Mouse (Mus musculus): ENCODE measurements at regions not wholly inside any gene's neighbourhood (a gene's known extent, or its start where the extent isn't known, plus 50 kb on each side); places are given as distances from the start of the nearest gene placed in this dataset.
A peak's percentile ranks its signal among the peaks of the same experiment; 100 is the strongest.

DNA sequence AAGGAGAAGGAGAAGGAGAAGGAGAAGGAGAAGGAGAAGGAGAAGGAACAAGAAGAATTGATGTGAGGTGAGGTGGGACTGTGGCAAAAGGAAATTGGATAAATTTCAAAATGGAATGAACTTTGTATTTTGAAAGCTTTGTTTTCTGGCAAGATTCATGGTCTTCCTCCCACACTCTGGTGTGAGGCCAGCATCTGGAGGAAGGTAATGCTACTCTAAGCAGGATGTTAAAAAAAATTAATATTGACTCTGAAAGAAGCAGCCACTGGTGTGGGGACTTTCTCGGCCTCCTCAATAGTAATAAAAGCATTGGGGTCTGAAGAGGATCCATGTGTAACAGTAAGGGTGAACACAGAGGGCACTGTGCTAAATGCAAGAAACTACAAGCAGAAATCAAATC lies 59.4 kb upstream of the Cyp1b1 start:
- WGBS: 53% methylated on average over 1 of the region's 1 CpGs
- H3K36me3 ChIP-seq: no peaks in the 10 kb centered on the region
- no peak for ATAC-seq (replicated peaks; ENCODE audit: insufficient number of reproducible peaks, insufficient read depth, low FRiP score, low read depth)
- H3K9ac ChIP-seq: no peak overlapping the region
- no peaks in the 10 kb centered on the region for H3K4me1 ChIP-seq (replicated peaks)
- H3K9me3 ChIP-seq (replicated peaks): no peaks in the 10 kb centered on the region
- no peak overlapping the region for H3K27ac ChIP-seq
- H3K4me2 ChIP-seq: no peak overlapping the region
- no peak overlapping the region for H3K4me3 ChIP-seq
- H3K27me3 ChIP-seq: no peaks in the 10 kb centered on the region

DNA sequence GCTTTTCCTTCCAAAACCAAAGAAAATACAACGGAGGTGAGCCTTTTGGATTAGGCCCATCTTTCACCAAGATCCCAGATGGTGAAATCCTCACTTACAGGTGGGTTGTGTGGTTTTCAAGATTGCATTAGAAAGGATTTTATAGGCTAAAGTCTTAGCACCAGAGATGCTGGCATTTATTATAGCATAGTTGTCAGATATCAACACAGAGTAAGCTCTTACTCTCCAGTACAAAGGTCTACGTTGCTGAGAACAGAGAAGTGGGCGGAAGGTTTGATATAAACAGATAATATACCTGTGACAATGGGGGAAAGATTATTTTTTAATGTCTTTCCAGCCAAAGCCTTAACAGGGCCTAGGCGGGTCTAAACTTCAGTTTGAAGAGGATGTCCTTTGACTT lies 57.4 kb upstream of the Cyp1b1 start:
- no peak overlapping the region for H3K4me3 ChIP-seq
- 75% methylated on average over 4 of the region's 4 CpGs for WGBS
- H3K27me3 ChIP-seq: no peaks in the 10 kb centered on the region
- no peak for ATAC-seq (replicated peaks; ENCODE audit: insufficient number of reproducible peaks, insufficient read depth, low FRiP score, low read depth)
- H3K4me2 ChIP-seq: no peak overlapping the region
- no peak overlapping the region for H3K9ac ChIP-seq
- no peaks in the 10 kb centered on the region for H3K36me3 ChIP-seq
- H3K27ac ChIP-seq: no peak overlapping the region
- no peaks in the 10 kb centered on the region for H3K4me1 ChIP-seq (replicated peaks)
- no peaks in the 10 kb centered on the region for H3K9me3 ChIP-seq (replicated peaks)

DNA sequence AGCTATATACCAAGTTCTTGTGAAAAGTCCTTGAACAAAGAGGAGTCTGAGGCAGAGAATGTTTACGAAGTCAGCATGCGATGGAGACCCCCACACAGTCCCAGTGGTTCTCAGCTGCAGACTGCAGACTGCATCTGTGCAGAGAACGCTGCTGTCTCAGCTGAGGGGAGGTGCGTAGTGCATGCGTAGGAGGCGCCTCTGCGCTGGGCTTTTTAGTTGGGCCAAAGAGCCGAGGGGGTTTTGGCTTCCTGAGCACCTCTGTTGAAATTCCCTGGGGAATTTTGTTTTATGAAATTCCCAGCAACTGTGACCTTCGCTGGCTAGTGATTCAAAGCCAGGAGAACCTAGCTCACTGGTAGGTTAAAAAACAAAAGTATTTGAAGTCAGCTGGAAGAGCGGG lies 56.9 kb upstream of the Cyp1b1 start:
- H3K4me3 ChIP-seq: no peak overlapping the region
- no peaks in the 10 kb centered on the region for H3K36me3 ChIP-seq
- no peak overlapping the region for H3K9ac ChIP-seq
- H3K27me3 ChIP-seq: no peaks in the 10 kb centered on the region
- no peak overlapping the region for H3K27ac ChIP-seq
- H3K4me2 ChIP-seq: 0 out of 2 replicates have a peak overlapping the region, but pooled peaks have one; percentile 12
- 46% methylated on average over 10 of the region's 10 CpGs for WGBS
- ATAC-seq (replicated peaks; ENCODE audit: insufficient number of reproducible peaks, insufficient read depth, low FRiP score, low read depth): no peak
- no peaks in the 10 kb centered on the region for H3K4me1 ChIP-seq (replicated peaks)
- no peaks in the 10 kb centered on the region for H3K9me3 ChIP-seq (replicated peaks)

DNA sequence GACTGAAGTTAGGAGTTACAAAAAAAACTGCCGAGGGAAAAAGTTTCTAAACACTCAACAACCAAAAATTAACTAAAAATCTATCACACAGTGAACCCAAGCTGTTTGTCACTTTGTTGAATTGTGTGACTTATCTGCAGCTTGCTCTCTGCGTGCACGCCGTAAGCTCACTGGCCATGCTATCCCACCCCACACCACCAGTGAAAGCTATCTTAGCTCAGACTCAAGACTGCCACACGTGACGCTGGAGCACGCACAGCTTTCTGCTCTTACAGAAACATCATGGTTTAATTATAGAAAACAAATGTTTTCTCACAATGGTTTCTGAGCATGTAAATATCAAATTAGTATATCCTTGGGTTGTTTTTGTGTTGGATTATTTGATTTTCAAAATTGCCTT lies 56.0 kb upstream of the Cyp1b1 start:
- Histone ChIP-seq H3K36me3 (no peaks in the 10 kb centered on the region), H3K27me3 (no peaks in the 10 kb centered on the region), H3K9ac (no peak overlapping the region), H3K4me3 (no peak overlapping the region), H3K27ac (no peak overlapping the region), H3K4me2 (no peak overlapping the region), H3K9me3 (replicated peaks) (no peaks in the 10 kb centered on the region), H3K4me1 (replicated peaks) (no peaks in the 10 kb centered on the region)
- 74% methylated on average over 7 of the region's 7 CpGs for WGBS
- no peak for ATAC-seq (replicated peaks; ENCODE audit: insufficient number of reproducible peaks, insufficient read depth, low FRiP score, low read depth)

DNA sequence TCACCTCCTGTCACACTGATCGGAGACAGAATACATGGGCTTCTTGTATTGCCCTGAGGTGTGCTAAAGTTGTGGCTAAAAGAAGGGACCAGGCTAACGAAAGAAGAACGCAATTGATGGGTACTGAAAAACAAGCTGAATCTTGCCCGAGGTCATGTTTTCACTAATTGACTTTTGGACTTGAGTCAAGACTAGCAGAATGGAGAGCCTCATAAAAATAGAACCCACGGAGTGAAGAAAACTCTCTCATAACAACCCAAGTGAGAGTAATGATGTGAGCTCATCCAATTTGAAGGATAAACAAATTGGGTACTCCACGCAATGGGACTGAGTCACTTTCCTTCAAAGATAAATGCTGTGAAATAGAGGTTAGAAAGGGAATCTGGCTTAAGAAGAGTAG lies 55.0 kb upstream of the Cyp1b1 start:
- Histone ChIP-seq H3K36me3 (no peaks in the 10 kb centered on the region), H3K4me3 (no peak overlapping the region), H3K4me2 (no peak overlapping the region), H3K9ac (no peak overlapping the region), H3K27me3 (no peaks in the 10 kb centered on the region), H3K27ac (no peak overlapping the region), H3K4me1 (replicated peaks) (no peaks in the 10 kb centered on the region), H3K9me3 (replicated peaks) (no peaks in the 10 kb centered on the region)
- ATAC-seq (replicated peaks; ENCODE audit: insufficient number of reproducible peaks, insufficient read depth, low FRiP score, low read depth): no peak
- WGBS: 75% methylated on average over 6 of the region's 6 CpGs

DNA sequence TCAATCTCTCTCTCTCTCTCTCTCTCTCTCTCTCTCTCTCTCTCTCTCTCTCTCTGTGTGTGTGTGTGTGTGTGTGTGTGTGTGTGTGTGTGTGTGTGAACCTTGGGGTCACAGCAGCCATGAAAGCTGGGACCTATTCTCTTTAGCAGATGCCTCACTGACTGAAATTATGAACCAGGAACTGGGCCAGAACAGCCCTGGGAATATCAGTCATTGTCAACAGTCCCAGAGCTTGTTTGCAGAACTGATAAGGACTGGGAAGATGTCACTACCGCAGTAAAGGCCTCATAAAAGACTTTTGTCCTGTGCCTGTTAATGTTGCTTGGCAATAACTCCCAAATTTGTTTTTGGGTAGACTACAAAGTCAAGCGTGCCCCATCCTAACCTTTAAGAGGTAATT lies 53.2 kb upstream of the Cyp1b1 start:
- H3K4me2 ChIP-seq: no peak overlapping the region
- no peaks in the 10 kb centered on the region for H3K27me3 ChIP-seq
- ATAC-seq (replicated peaks; ENCODE audit: insufficient number of reproducible peaks, insufficient read depth, low FRiP score, low read depth): no peak
- no peaks in the 10 kb centered on the region for H3K4me1 ChIP-seq (replicated peaks)
- H3K9me3 ChIP-seq (replicated peaks): no peaks in the 10 kb centered on the region
- no peak overlapping the region for H3K9ac ChIP-seq
- no peaks in the 10 kb centered on the region for H3K36me3 ChIP-seq
- H3K27ac ChIP-seq: no peak overlapping the region
- H3K4me3 ChIP-seq: no peak overlapping the region
- 59% methylated on average over 2 of the region's 2 CpGs for WGBS

DNA sequence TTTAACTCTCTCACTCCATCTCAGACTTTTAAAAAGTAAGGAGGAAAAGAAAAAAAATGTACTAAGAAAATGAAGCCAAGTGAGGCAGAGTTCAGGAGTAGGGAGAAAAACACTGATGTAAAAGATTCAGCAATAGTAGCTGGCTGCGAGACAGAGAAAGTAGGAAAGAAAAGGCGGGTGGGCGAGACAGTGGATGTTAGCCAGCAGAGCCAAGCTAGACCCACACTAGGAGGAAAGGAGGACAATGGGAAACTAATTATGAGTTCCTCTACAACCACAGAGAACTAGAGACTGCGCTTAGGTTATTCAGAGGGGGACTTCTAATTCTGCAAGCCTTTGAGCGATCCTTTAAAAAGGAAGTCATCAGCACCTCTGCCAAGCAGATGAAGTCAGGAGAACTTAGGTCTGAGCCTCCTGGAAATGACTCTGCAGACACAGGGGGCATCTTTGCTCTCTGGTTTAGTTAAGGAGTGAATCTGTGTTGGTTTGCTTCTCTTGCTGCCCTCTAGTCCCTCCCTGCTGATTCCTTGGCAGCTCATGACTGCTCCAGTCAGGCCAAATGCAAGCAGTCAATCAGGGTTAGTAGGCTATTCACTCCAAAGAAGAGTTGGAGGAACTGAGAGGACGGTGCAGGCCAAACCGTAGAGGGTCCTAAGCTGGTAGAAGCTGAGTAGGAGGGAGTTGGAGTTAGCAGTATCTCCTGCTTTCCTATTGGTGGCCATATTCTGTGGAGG lies 50.4 kb upstream of the Cyp1b1 start:
- Histone ChIP-seq H3K4me2 (no peak overlapping the region), H3K9me3 (replicated peaks) (no peaks in the 10 kb centered on the region), H3K36me3 (no peaks in the 10 kb centered on the region), H3K27me3 (no peaks in the 10 kb centered on the region), H3K4me3 (no peak overlapping the region), H3K4me1 (replicated peaks) (no peaks in the 10 kb centered on the region), H3K9ac (no peak overlapping the region), H3K27ac (no peak overlapping the region; the same call in 1 of the 2 replicates)
- WGBS: 64% methylated on average over 7 of the region's 7 CpGs
- ATAC-seq (replicated peaks; ENCODE audit: insufficient number of reproducible peaks, insufficient read depth, low FRiP score, low read depth): no peak
